Comparison of ENCODE assay signal across 8 mouse cellular contexts in genomic region chr9:14614205-14614930, GRCm38 (mm10). TPM values are rescaled to one million over a fixed set of nuclear protein-coding genes. Genes with fewer than 3 reads are reported as not detected.
DNase-seq lines count a peak whose midpoint lies in the region; ATAC-seq and TF ChIP-seq lines count a peak whose summit lies in the region.

No protein-coding gene starts in this region.

- H3K9ac ChIP-seq in stomach, embryonic 16.5 days (ENCODE audit: low read length), result peak overlapping the region; percentile 97

- TF ChIP-seq POLR2A in thymus, adult 2 months (IDR thresholded peaks at IDR 0.05; ENCODE audit: control insufficient read depth, extremely low read depth, insufficient read depth, low read length, poor library complexity), result no peak
- TF ChIP-seq POLR2A in cortical plate, adult 2 months (IDR thresholded peaks at IDR 0.05; ENCODE audit: extremely low read depth, insufficient read depth, low read length), result no peak

- peaks cover 17% of the 10 kb centered on the region for H3K27me3 ChIP-seq in thymus, adult 2 months (ENCODE audit: control insufficient read depth, insufficient read depth, low read length)
- no peaks in the 10 kb centered on the region for H3K27me3 ChIP-seq in heart, embryonic 10.5 days (ENCODE audit: insufficient read depth, poor library complexity, severe bottlenecking)
- H3K27me3 ChIP-seq in stomach, embryonic 16.5 days (ENCODE audit: control insufficient read depth, insufficient read depth, low read length), result no peaks in the 10 kb centered on the region

- peak overlapping the region; percentile 87 for H3K4me2 ChIP-seq in stomach, embryonic 16.5 days (ENCODE audit: low read depth, low read length)

- ATAC-seq in stomach, embryonic 16.5 days (ENCODE audit: insufficient read depth, low FRiP score), result peak; percentile 51; the same call in 1 of the 2 replicates
- no peak for ATAC-seq in megakaryocyte-erythroid progenitor cell, adult 5-6 weeks (replicated peaks; ENCODE audit: low FRiP score, low TSS enrichment, poor library complexity, severe bottlenecking)

- H3K4me1 ChIP-seq in thymus, adult 2 months (replicated peaks; ENCODE audit: control insufficient read depth, insufficient read depth, low read length), result no peaks in the 10 kb centered on the region
- 0 out of 2 replicates have a peak, but pooled peaks cover 4% of the 10 kb centered on the region for H3K4me1 ChIP-seq in cortical plate, adult 2 months (ENCODE audit: control insufficient read depth, insufficient read depth, low read length)
- peaks cover 47% of the 10 kb centered on the region for H3K4me1 ChIP-seq in heart, embryonic 10.5 days
- peaks cover 30% of the 10 kb centered on the region for H3K4me1 ChIP-seq in stomach, embryonic 16.5 days (ENCODE audit: control insufficient read depth, insufficient read depth, low read length)

- TF ChIP-seq CTCF in thymus, adult 2 months (IDR thresholded peaks at IDR 0.05; ENCODE audit: borderline replicate concordance, control insufficient read depth, extremely low read depth, insufficient read depth, low read length, poor library complexity), result no peak
- TF ChIP-seq CTCF in cortical plate, adult 2 months (IDR thresholded peaks at IDR 0.05; ENCODE audit: extremely low read depth, insufficient read depth, low read length), result no peak

- no peak for DNase-seq in thymus, adult 2 months
- DNase-seq in thymus, postnatal 10 days (ENCODE audit: low spot score in 2 of 2), result no peak
- DNase-seq in heart, embryonic 10.5 days (ENCODE audit: low spot score), result peak; percentile 81
- DNase-seq in kidney, postnatal 14 days, result peak; percentile 64
- DNase-seq in mesoderm, embryonic 11.5 days (ENCODE audit: low read depth, low spot score), result peak; percentile 55

- H3K36me3 ChIP-seq in thymus, adult 2 months (ENCODE audit: control insufficient read depth, insufficient read depth, low read length), result no peaks in the 10 kb centered on the region
- H3K36me3 ChIP-seq in heart, embryonic 10.5 days, result no peaks in the 10 kb centered on the region
- no peaks in the 10 kb centered on the region for H3K36me3 ChIP-seq in stomach, embryonic 16.5 days (ENCODE audit: control insufficient read depth, insufficient read depth, low read length)

- H3K27ac ChIP-seq in thymus, adult 2 months (ENCODE audit: control insufficient read depth, insufficient read depth, low read length), result peak overlapping the region; percentile 40; the same call in 1 of the 2 replicates
- peak overlapping the region; percentile 89 for H3K27ac ChIP-seq in cortical plate, adult 2 months (ENCODE audit: insufficient read depth, low read length)
- peak overlapping the region; percentile 95 for H3K27ac ChIP-seq in heart, embryonic 10.5 days
- peak overlapping the region; percentile 88 for H3K27ac ChIP-seq in stomach, embryonic 16.5 days (ENCODE audit: low read length)

- peak overlapping the region; percentile 29 for H3K4me3 ChIP-seq in thymus, adult 2 months (ENCODE audit: control insufficient read depth, insufficient read depth, low read length)
- H3K4me3 ChIP-seq in cortical plate, adult 2 months (ENCODE audit: insufficient read depth, low read length), result peak overlapping the region; percentile 61
- H3K4me3 ChIP-seq in heart, embryonic 10.5 days, result peak overlapping the region; percentile 77
- peak overlapping the region; percentile 83 for H3K4me3 ChIP-seq in stomach, embryonic 16.5 days (replicated peaks; ENCODE audit: low read length)

- no peaks in the 10 kb centered on the region for H3K9me3 ChIP-seq in heart, embryonic 10.5 days
- H3K9me3 ChIP-seq in stomach, embryonic 16.5 days (replicated peaks; ENCODE audit: control insufficient read depth, low read length), result no peaks in the 10 kb centered on the region

- 6% methylated on average over 50 of the region's 50 CpGs for whole genome bisulfite sequencing in thymus, adult 2 months
- WGBS in heart, embryonic 10.5 days, result under 1% methylated on average over 48 of the region's 50 CpGs
- under 1% methylated on average over 50 of the region's 50 CpGs for WGBS in stomach, embryonic 16.5 days

RNA-seq across cellular contexts. Expression of gene Amotl1, which starts 30.5 kb away (rescaled TPM):
- 11.1 and 14.5 TPM in 2 replicates for polyA plus RNA-seq in thymus, adult 2 months (2012; rRNA removed)
- polyA plus RNA-seq in cortical plate, adult 2 months (2012; rRNA removed), result 8.0 TPM in 2 replicates
- 16.8 and 18.6 TPM in 2 replicates for polyA plus RNA-seq in heart, embryonic 10.5 days (2016; fragmentation: Nextera tagmentation; extraction: Ambion mirVana)
- polyA plus RNA-seq in stomach, embryonic 16.5 days (2015; fragmentation: Nextera tagmentation; extraction: Ambion mirVana), result 19.7 and 19.8 TPM in 2 replicates
- not detected in 2 replicates for total RNA-seq in megakaryocyte-erythroid progenitor cell, adult 5-6 weeks (2014; fragmentation: Nextera tagmentation)
- total RNA-seq in megakaryocyte-erythroid progenitor cell, adult 5-6 weeks (2017), result not detected in 2 replicates

Comparison
In these comparisons a context has a peak if more than half of its experiments do, and no peak if none do; other contexts are left out.
1. DNase-seq: peak in heart, embryonic 10.5 days (single experiment), kidney, postnatal 14 days (single experiment) and mesoderm, embryonic 11.5 days (single experiment); none in thymus, adult 2 months (single experiment) and thymus, postnatal 10 days (0 of 2).
2. H3K27ac ChIP-seq: peak in every context shown above with its lines; median percentile 95 in heart, embryonic 10.5 days; 89 in cortical plate, adult 2 months; 88 in stomach, embryonic 16.5 days; 40 in thymus, adult 2 months.
3. H3K4me3 ChIP-seq: peak in every context shown above with its lines; median percentile 83 in stomach, embryonic 16.5 days; 77 in heart, embryonic 10.5 days; 61 in cortical plate, adult 2 months; 29 in thymus, adult 2 months.